ENCODE assay signal across 8 mouse cellular contexts in genomic region chr1:133799686-133800445, GRCm38 (mm10). TPM values are rescaled to one million over a fixed set of nuclear protein-coding genes. Genes with fewer than 3 reads are reported as not detected.
DNase-seq lines count a peak whose midpoint lies in the region; ATAC-seq lines count a peak whose summit lies in the region.

No protein-coding gene starts in this region.

- peak overlapping the region; percentile 18 to 65 for H3K27ac ChIP-seq in heart, embryonic 14.5 days (replicated peaks in 1 of 2; ENCODE audit: control insufficient read depth in 1 of 2, insufficient read depth in 1 of 2, low read depth in 2 of 2, low read length in 2 of 2)
- H3K27ac ChIP-seq in midbrain, embryonic 11.5 days (ENCODE audit: low read depth, low read length): no peak overlapping the region

- H3K9ac ChIP-seq in heart, embryonic 14.5 days (ENCODE audit: low read length): peak overlapping the region; percentile 70
- peak overlapping the region; percentile 53 for H3K9ac ChIP-seq in midbrain, embryonic 11.5 days (ENCODE audit: low read length)

- DNase-seq in embryo, embryonic 11 days: peak; percentile 48
- DNase-seq in embryo, embryonic 10 days (ENCODE audit: low spot score): no peak
- peak; percentile 69 for DNase-seq in c-Kit-positive CD71-positive TER-119-positive erythroid progenitor cells, embryonic 14.5 days (ENCODE audit: low spot score)
- DNase-seq in kidney, postnatal 14 days: peak; percentile 15
- peak; percentile 91 for DNase-seq in midbrain, embryonic 11.5 days (ENCODE audit: low spot score, missing footprints)
- no peak for DNase-seq in thymus, postnatal 0 days (ENCODE audit: low spot score)
- no peak for DNase-seq in thymus, postnatal 25 days

- H3K9me3 ChIP-seq in heart, embryonic 14.5 days (ENCODE audit: control insufficient read depth, low read length): no peaks in the 10 kb centered on the region
- no peaks in the 10 kb centered on the region for H3K9me3 ChIP-seq in midbrain, embryonic 11.5 days (ENCODE audit: control insufficient read depth, low read length)

- 0 out of 2 replicates have a peak, but pooled peaks cover 2% of the 10 kb centered on the region for H3K36me3 ChIP-seq in heart, embryonic 14.5 days (ENCODE audit: control insufficient read depth, insufficient read depth, low read length)
- no peaks in the 10 kb centered on the region for H3K36me3 ChIP-seq in midbrain, embryonic 11.5 days (ENCODE audit: control insufficient read depth, insufficient read depth, low read length)

- peak overlapping the region; percentile 77 for H3K4me2 ChIP-seq in heart, embryonic 14.5 days (ENCODE audit: low read length)
- H3K4me2 ChIP-seq in midbrain, embryonic 11.5 days: peak overlapping the region; percentile 96

- ATAC-seq in heart, embryonic 14.5 days (ENCODE audit: insufficient number of reproducible peaks, insufficient read depth, low FRiP score, low read depth): no peak
- no peak for ATAC-seq in midbrain, embryonic 11.5 days (ENCODE audit: low FRiP score)

- peaks cover 24 to 44% of the 10 kb centered on the region in 2 experiments for H3K4me1 ChIP-seq in heart, embryonic 14.5 days (ENCODE audit: control insufficient read depth in 2 of 2, insufficient read depth in 2 of 2, low read length in 2 of 2)
- H3K4me1 ChIP-seq in midbrain, embryonic 11.5 days (ENCODE audit: control insufficient read depth, insufficient read depth, low read length): peaks cover 24% of the 10 kb centered on the region

- H3K27me3 ChIP-seq in heart, embryonic 14.5 days (ENCODE audit: control insufficient read depth, insufficient read depth, low read length): no peaks in the 10 kb centered on the region
- H3K27me3 ChIP-seq in midbrain, embryonic 11.5 days (ENCODE audit: control insufficient read depth, insufficient read depth, low read length): no peaks in the 10 kb centered on the region; the same call in 1 of the 2 replicates

- WGBS in heart, embryonic 14.5 days: under 1% methylated on average over 21 of the region's 21 CpGs
- WGBS in midbrain, embryonic 11.5 days: 2% methylated on average over 21 of the region's 21 CpGs

- peak overlapping the region; percentile 62 to 85 for H3K4me3 ChIP-seq in heart, embryonic 14.5 days (ENCODE audit: control insufficient read depth in 1 of 2, insufficient read depth in 1 of 2, low read depth in 1 of 2, low read length in 2 of 2)
- peak overlapping the region; percentile 46 for H3K4me3 ChIP-seq in midbrain, embryonic 11.5 days (ENCODE audit: low read depth, low read length)

RNA-seq across cellular contexts. Expression of gene Atp2b4, which starts 1.0 kb away (rescaled TPM):
- 18.7 and 21.3 TPM in 2 replicates for polyA plus RNA-seq in heart, embryonic 14.5 days (2014; fragmentation: Nextera tagmentation; extraction: Ambion mirVana)
- 7.6 and 8.3 TPM in 2 replicates for polyA plus RNA-seq in midbrain, embryonic 11.5 days (2014; fragmentation: Nextera tagmentation; extraction: Ambion mirVana)
- 3.1 and 3.5 TPM in 2 replicates for polyA plus RNA-seq in thymus, postnatal 0 days (2015; fragmentation: Nextera tagmentation; extraction: Ambion mirVana)

Comparison
In these comparisons a context has a peak if more than half of its experiments do, and no peak if none do; other contexts are left out.
1. DNase-seq: peak in embryo, embryonic 11 days (single experiment), c-Kit-positive CD71-positive TER-119-positive erythroid progenitor cells, embryonic 14.5 days (single experiment), kidney, postnatal 14 days (single experiment) and midbrain, embryonic 11.5 days (single experiment); none in embryo, embryonic 10 days (single experiment), thymus, postnatal 0 days (single experiment) and thymus, postnatal 25 days (single experiment).